Mouse (Mus musculus) embryonic fibroblast, embryonic 13.5 days (primary cell): ENCODE data around the gene Jak3. TPM values are rescaled to one million over a fixed set of nuclear protein-coding genes. Genes with fewer than 3 reads are reported as not detected.

ENCODE experiments used
- H3K27ac ChIP-seq: 2 replicates; pipeline ENCODE4 v1.5.1; 2012; ENCODE audit warnings: low read length, control low read depth, inconsistent platforms; ENCODE audit not compliant: insufficient read depth
- H3K4me1 ChIP-seq: 2 replicates; pipeline ENCODE4 v1.6.1; 2011; ENCODE audit warnings: low read length; ENCODE audit not compliant: control insufficient read depth, insufficient read depth
- H3K4me3 ChIP-seq: 2 replicates; pipeline ENCODE4 v1.5.1; 2011; ENCODE audit warnings: mild to moderate bottlenecking, control low read depth, low read length; ENCODE audit not compliant: insufficient read depth
- CTCF ChIP-seq: IDR thresholded peaks from 2 replicates; pipeline ENCODE4 v1.5.1; 2011; ENCODE audit warnings: mild to moderate bottlenecking, control low read depth, low read length, moderate library complexity, borderline replicate concordance; ENCODE audit not compliant: insufficient read depth
- POLR2A ChIP-seq: IDR thresholded peaks from 2 replicates; pipeline ENCODE4 v1.6.1; 2011; ENCODE audit warnings: low read depth, mild to moderate bottlenecking, control low read depth, low read length, moderate library complexity
- polyA plus RNA-seq: library from polyadenylated mRNA; stranded (reverse); fragments of >200 nt; gene quantifications from 2 replicates; pipeline ENCODE4 v1.2.4, GENCODE M21; 2011; ENCODE audit warnings: low read depth; ENCODE audit not compliant: missing spikeins, insufficient read length

The Jak3 gene
- 5.0 and 6.1 TPM in 2 replicates for polyA plus RNA-seq

- TF ChIP-seq POLR2A (peak; percentile 75), CTCF (no peak)
- H3K27ac ChIP-seq: no peak within 1 kb of the TSS
- H3K4me3 ChIP-seq: peak within 1 kb of the TSS; percentile 59
- H3K4me1 ChIP-seq: peaks cover 5% of the 10 kb centered on the region
Observed at GRCm38 (mm10) chr8:71676020-71676741, at the start of gene Jak3. Gene Jak3 (plus strand): TSS chr8:71676296.

- no peak overlapping the region for H3K27ac ChIP-seq
Observed at GRCm38 (mm10) chr8:71626753-71627152, 49.3 kb upstream of the Jak3 start.

GRCm38 (mm10) chr8:71627265-71628099, 48.6 kb upstream of the Jak3 start:
- no peak overlapping the region for H3K4me3 ChIP-seq
- TF ChIP-seq POLR2A (no peak), CTCF (no peak)
- H3K27ac ChIP-seq: peak overlapping the region; percentile 14; the same call in 1 of the 2 replicates
- 0 out of 2 replicates have a peak, but pooled peaks cover 2% of the 10 kb centered on the region for H3K4me1 ChIP-seq

More at GRCm38 (mm10) chr8:71626753-71627152, 49.3 kb upstream of the Jak3 start:
- TF ChIP-seq CTCF (no peak), POLR2A (no peak)
- Histone ChIP-seq H3K4me1 (0 out of 2 replicates have a peak, but pooled peaks cover 2% of the 10 kb centered on the region), H3K4me3 (no peak overlapping the region)

GRCm38 (mm10) chr8:71628396-71629095, 47.5 kb upstream of the Jak3 start:
- TF ChIP-seq CTCF (no peak), POLR2A (no peak)

GRCm38 (mm10) chr8:71629096-71629697, 46.9 kb upstream of the Jak3 start:
- H3K4me1 ChIP-seq: 0 out of 2 replicates have a peak, but pooled peaks cover 2% of the 10 kb centered on the region
- no peak overlapping the region; the same call in 1 of the 2 replicates for H3K27ac ChIP-seq
- H3K4me3 ChIP-seq: peak overlapping the region; percentile 26
- TF ChIP-seq CTCF (0 out of 2 replicates have a peak, but pooled peaks have one; percentile 37), POLR2A (peak; percentile 80)

More at GRCm38 (mm10) chr8:71628396-71629095, 47.5 kb upstream of the Jak3 start:
- Histone ChIP-seq H3K27ac (peak overlapping the region; percentile 15), H3K4me3 (peak overlapping the region; percentile 22), H3K4me1 (0 out of 2 replicates have a peak, but pooled peaks cover 2% of the 10 kb centered on the region)

DNA sequence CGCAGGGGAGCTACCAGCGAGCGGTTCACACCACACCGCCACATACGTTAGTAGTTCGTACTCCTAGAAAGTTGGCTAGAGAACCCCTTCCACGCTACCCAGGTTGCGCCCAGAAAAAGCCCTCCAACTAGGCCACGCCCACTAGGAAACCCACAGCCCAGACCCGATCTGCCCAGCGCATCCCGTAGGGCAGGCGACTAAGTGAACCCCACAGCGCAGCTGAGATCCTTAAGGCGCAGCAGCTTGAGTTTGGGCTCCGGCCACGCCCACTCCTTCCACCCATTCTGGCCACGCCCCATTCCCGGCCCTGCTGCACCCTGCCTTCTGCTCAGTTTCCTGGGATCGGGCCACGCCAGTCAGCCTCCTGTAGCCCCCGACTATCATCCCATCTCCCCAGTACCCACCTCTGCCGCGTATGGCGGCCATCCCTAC, 46.3 kb upstream of the Jak3 start:
- 0 out of 2 replicates have a peak, but pooled peaks cover 2% of the 10 kb centered on the region for H3K4me1 ChIP-seq

DNA sequence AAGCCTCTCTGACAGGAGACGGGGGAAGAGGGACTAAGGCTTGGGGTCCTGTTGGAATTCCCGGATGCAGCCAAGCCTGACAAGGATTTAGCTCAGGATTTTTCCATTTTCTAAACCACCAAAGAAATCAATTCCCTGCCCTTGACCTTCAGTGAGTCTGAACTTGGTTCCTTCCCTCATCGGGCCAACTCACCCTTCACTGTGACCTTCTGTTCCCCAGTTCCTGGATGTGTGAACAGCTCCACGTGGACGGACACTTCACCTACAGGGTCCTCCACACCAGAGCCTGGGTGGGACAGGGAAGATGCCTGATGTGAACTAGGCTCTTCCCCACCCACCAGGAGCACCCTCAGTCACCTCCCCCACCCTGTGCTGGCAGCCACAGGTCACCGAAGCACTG, 45.3 kb upstream of the Jak3 start:
- Histone ChIP-seq H3K4me3 (no peak overlapping the region), H3K4me1 (0 out of 2 replicates have a peak, but pooled peaks cover 2% of the 10 kb centered on the region), H3K27ac (no peak overlapping the region)
- TF ChIP-seq CTCF (no peak), POLR2A (no peak)

More for the DNA sequence above, 46.3 kb upstream of the Jak3 start:
- Histone ChIP-seq H3K4me3 (peak overlapping the region; percentile 26), H3K27ac (no peak overlapping the region)
- TF ChIP-seq POLR2A (no peak), CTCF (no peak)

DNA sequence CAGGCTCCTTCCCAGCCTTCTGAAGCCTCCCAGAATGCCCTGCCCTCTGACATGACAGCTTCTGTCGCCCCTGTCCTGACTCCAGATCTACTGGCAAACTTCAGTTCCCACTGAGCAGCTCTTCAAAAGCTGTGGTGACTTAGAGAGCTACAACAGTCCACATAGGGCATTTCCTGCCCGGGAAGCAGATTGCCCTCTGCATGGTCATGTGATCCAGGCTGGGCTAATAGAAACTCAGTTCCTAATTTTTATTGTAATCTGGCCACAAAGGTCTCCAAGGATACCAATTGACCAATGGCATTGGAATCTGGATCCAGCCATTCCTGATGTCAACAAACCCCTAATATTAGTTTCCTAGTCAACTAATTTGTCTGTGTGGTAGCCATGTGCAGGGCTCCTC, 44.2 kb upstream of the Jak3 start:
- Histone ChIP-seq H3K4me1 (peaks cover 2% of the 10 kb centered on the region), H3K27ac (no peak overlapping the region), H3K4me3 (no peak overlapping the region)
- TF ChIP-seq POLR2A: no peak
- TF ChIP-seq CTCF: no peak
